Mouse (Mus musculus): ENCODE measurements around the gene Zfp169. TPM values are rescaled to one million over a fixed set of nuclear protein-coding genes. Genes with fewer than 3 reads are reported as not detected.

Zfp169 gene
- polyA plus RNA-seq, 1 experiment: 37.2 TPM

GRCm38 (mm10) chr13:48497693-48498221 lies 15.5 kb downstream of the Zfp169 start:
- peak; percentile 59; the same call in 1 of the 2 replicates for TF ChIP-seq CTCF (IDR thresholded peaks at IDR 0.05; ENCODE audit: borderline replicate concordance, control insufficient read depth, extremely low read depth, insufficient read depth, low read length, poor library complexity)
- TF ChIP-seq POLR2A (IDR thresholded peaks at IDR 0.05; ENCODE audit: control insufficient read depth, extremely low read depth, insufficient read depth, low read length, poor library complexity): no peak
- Histone ChIP-seq H3K27me3 (ENCODE audit: control insufficient read depth, insufficient read depth, low read length) (no peaks in the 10 kb centered on the region), H3K4me3 (ENCODE audit: control insufficient read depth, insufficient read depth, low read length) (no peak overlapping the region), H3K4me1 (replicated peaks; ENCODE audit: control insufficient read depth, insufficient read depth, low read length) (no peaks in the 10 kb centered on the region), H3K36me3 (ENCODE audit: control insufficient read depth, insufficient read depth, low read length) (peaks cover 19% of the 10 kb centered on the region), H3K27ac (ENCODE audit: control insufficient read depth, insufficient read depth, low read length) (no peak overlapping the region)
- WGBS: 91% methylated on average over 15 of the region's 15 CpGs
- DNase-seq: peak; percentile 57

- no peak for DNase-seq
- Histone ChIP-seq H3K27ac (ENCODE audit: control insufficient read depth, insufficient read depth, low read length) (no peak overlapping the region), H3K27me3 (ENCODE audit: control insufficient read depth, insufficient read depth, low read length) (no peaks in the 10 kb centered on the region), H3K4me3 (ENCODE audit: control insufficient read depth, insufficient read depth, low read length) (no peak overlapping the region), H3K4me1 (replicated peaks; ENCODE audit: control insufficient read depth, insufficient read depth, low read length) (no peaks in the 10 kb centered on the region), H3K36me3 (ENCODE audit: control insufficient read depth, insufficient read depth, low read length) (peaks cover 50% of the 10 kb centered on the region)
- WGBS: 87% methylated on average over 5 of the region's 5 CpGs
- no peak for TF ChIP-seq CTCF (IDR thresholded peaks at IDR 0.05; ENCODE audit: borderline replicate concordance, control insufficient read depth, extremely low read depth, insufficient read depth, low read length, poor library complexity)
- TF ChIP-seq POLR2A (IDR thresholded peaks at IDR 0.05; ENCODE audit: control insufficient read depth, extremely low read depth, insufficient read depth, low read length, poor library complexity): no peak
Measured at GRCm38 (mm10) chr13:48493183-48493582, 20.1 kb downstream of the Zfp169 start.

- Histone ChIP-seq H3K4me1 (replicated peaks; ENCODE audit: control insufficient read depth, insufficient read depth, low read length) (no peaks in the 10 kb centered on the region), H3K36me3 (ENCODE audit: control insufficient read depth, insufficient read depth, low read length) (peaks cover 42% of the 10 kb centered on the region), H3K27ac (ENCODE audit: control insufficient read depth, insufficient read depth, low read length) (no peak overlapping the region), H3K27me3 (ENCODE audit: control insufficient read depth, insufficient read depth, low read length) (no peaks in the 10 kb centered on the region), H3K4me3 (ENCODE audit: control insufficient read depth, insufficient read depth, low read length) (no peak overlapping the region)
- WGBS: 97% methylated on average over 35 of the region's 35 CpGs
- no peak for DNase-seq
- TF ChIP-seq POLR2A (IDR thresholded peaks at IDR 0.05; ENCODE audit: control insufficient read depth, extremely low read depth, insufficient read depth, low read length, poor library complexity): no peak
- no peak for TF ChIP-seq CTCF (IDR thresholded peaks at IDR 0.05; ENCODE audit: borderline replicate concordance, control insufficient read depth, extremely low read depth, insufficient read depth, low read length, poor library complexity)
Measured at GRCm38 (mm10) chr13:48490396-48491182, 22.7 kb downstream of the Zfp169 start.

- Histone ChIP-seq H3K36me3 (ENCODE audit: control insufficient read depth, insufficient read depth, low read length) (peaks cover 7% of the 10 kb centered on the region), H3K4me1 (replicated peaks; ENCODE audit: control insufficient read depth, insufficient read depth, low read length) (no peaks in the 10 kb centered on the region), H3K4me3 (ENCODE audit: control insufficient read depth, insufficient read depth, low read length) (no peak overlapping the region), H3K27me3 (ENCODE audit: control insufficient read depth, insufficient read depth, low read length) (no peaks in the 10 kb centered on the region), H3K27ac (ENCODE audit: control insufficient read depth, insufficient read depth, low read length) (no peak overlapping the region)
- 98% methylated on average over 4 of the region's 4 CpGs for WGBS
- DNase-seq: no peak
- TF ChIP-seq CTCF (IDR thresholded peaks at IDR 0.05; ENCODE audit: borderline replicate concordance, control insufficient read depth, extremely low read depth, insufficient read depth, low read length, poor library complexity): no peak
- no peak for TF ChIP-seq POLR2A (IDR thresholded peaks at IDR 0.05; ENCODE audit: control insufficient read depth, extremely low read depth, insufficient read depth, low read length, poor library complexity)
Measured at GRCm38 (mm10) chr13:48483606-48484005, 29.6 kb downstream of the Zfp169 start.

- no peak overlapping the region for H3K27ac ChIP-seq (ENCODE audit: control insufficient read depth, insufficient read depth, low read length)
- H3K36me3 ChIP-seq (ENCODE audit: control insufficient read depth, insufficient read depth, low read length): no peaks in the 10 kb centered on the region
- DNase-seq: no peak
- TF ChIP-seq CTCF (IDR thresholded peaks at IDR 0.05; ENCODE audit: borderline replicate concordance, control insufficient read depth, extremely low read depth, insufficient read depth, low read length, poor library complexity) (no peak), POLR2A (IDR thresholded peaks at IDR 0.05; ENCODE audit: control insufficient read depth, extremely low read depth, insufficient read depth, low read length, poor library complexity) (no peak)
- 77% methylated on average over 15 of the region's 15 CpGs for WGBS
- no peak overlapping the region for H3K4me3 ChIP-seq (ENCODE audit: control insufficient read depth, insufficient read depth, low read length)
- no peaks in the 10 kb centered on the region for H3K4me1 ChIP-seq (replicated peaks; ENCODE audit: control insufficient read depth, insufficient read depth, low read length)
- H3K27me3 ChIP-seq (ENCODE audit: control insufficient read depth, insufficient read depth, low read length): no peaks in the 10 kb centered on the region
Measured at GRCm38 (mm10) chr13:48468656-48469180, 44.5 kb downstream of the Zfp169 start.

- H3K4me1 ChIP-seq (replicated peaks; ENCODE audit: control insufficient read depth, insufficient read depth, low read length): no peaks in the 10 kb centered on the region
- no peak for DNase-seq
- TF ChIP-seq CTCF (IDR thresholded peaks at IDR 0.05; ENCODE audit: borderline replicate concordance, control insufficient read depth, extremely low read depth, insufficient read depth, low read length, poor library complexity) (no peak), POLR2A (IDR thresholded peaks at IDR 0.05; ENCODE audit: control insufficient read depth, extremely low read depth, insufficient read depth, low read length, poor library complexity) (no peak)
- H3K4me3 ChIP-seq (ENCODE audit: control insufficient read depth, insufficient read depth, low read length): no peak overlapping the region
- no peaks in the 10 kb centered on the region for H3K27me3 ChIP-seq (ENCODE audit: control insufficient read depth, insufficient read depth, low read length)
- H3K27ac ChIP-seq (ENCODE audit: control insufficient read depth, insufficient read depth, low read length): no peak overlapping the region
- WGBS: 61% methylated on average over 10 of the region's 10 CpGs
- no peaks in the 10 kb centered on the region for H3K36me3 ChIP-seq (ENCODE audit: control insufficient read depth, insufficient read depth, low read length)
Measured at GRCm38 (mm10) chr13:48466186-48466585, 47.1 kb downstream of the Zfp169 start.

Data from thymus, adult 2 months (tissue).